Mouse (Mus musculus): ENCODE data around the gene Slc2a6. TPM values are rescaled to one million over a fixed set of nuclear protein-coding genes. Genes with fewer than 3 reads are reported as not detected.

The Slc2a6 gene
- polyA plus RNA-seq, 1 experiment from 2014 or later: 9.3 TPM

GRCm38 (mm10) chr2:26997993-26998392, 29.8 kb downstream of the Slc2a6 start:
- no peaks in the 10 kb centered on the region for H3K36me3 ChIP-seq
- no peak overlapping the region for H3K4me3 ChIP-seq
- WGBS: 93% methylated on average over 7 of the region's 7 CpGs

GRCm38 (mm10) chr2:26997498-26997897, 30.3 kb downstream of the Slc2a6 start:
- WGBS: 67% methylated on average over 1 of the region's 1 CpGs
- no peak overlapping the region for H3K4me2 ChIP-seq
- no peaks in the 10 kb centered on the region for H3K27me3 ChIP-seq
- no peak overlapping the region for H3K27ac ChIP-seq (replicated peaks)
- H3K4me3 ChIP-seq: no peak overlapping the region
- no peak overlapping the region for H3K9ac ChIP-seq
- H3K4me1 ChIP-seq (replicated peaks): no peaks in the 10 kb centered on the region
- no peaks in the 10 kb centered on the region for H3K36me3 ChIP-seq
- no peak for ATAC-seq (ENCODE audit: low read depth)
- H3K9me3 ChIP-seq: no peaks in the 10 kb centered on the region

More at GRCm38 (mm10) chr2:26997993-26998392, 29.8 kb downstream of the Slc2a6 start:
- Histone ChIP-seq H3K27me3 (no peaks in the 10 kb centered on the region), H3K4me1 (replicated peaks) (no peaks in the 10 kb centered on the region), H3K27ac (replicated peaks) (no peak overlapping the region), H3K9ac (no peak overlapping the region), H3K9me3 (no peaks in the 10 kb centered on the region), H3K4me2 (no peak overlapping the region)
- ATAC-seq (ENCODE audit: low read depth): no peak

- H3K27ac ChIP-seq (replicated peaks): no peak overlapping the region
- no peaks in the 10 kb centered on the region for H3K27me3 ChIP-seq
- no peak overlapping the region for H3K9ac ChIP-seq
- H3K4me2 ChIP-seq: no peak overlapping the region
- H3K4me3 ChIP-seq: no peak overlapping the region
- WGBS: 81% methylated on average over 3 of the region's 3 CpGs
- H3K9me3 ChIP-seq: no peaks in the 10 kb centered on the region
- no peaks in the 10 kb centered on the region for H3K36me3 ChIP-seq
- no peaks in the 10 kb centered on the region for H3K4me1 ChIP-seq (replicated peaks)
- no peak for ATAC-seq (ENCODE audit: low read depth)
Observed at GRCm38 (mm10) chr2:26993936-26994335, 33.9 kb downstream of the Slc2a6 start.

GRCm38 (mm10) chr2:26984640-26985039, 43.2 kb downstream of the Slc2a6 start:
- H3K4me3 ChIP-seq: no peak overlapping the region
- 86% methylated on average over 5 of the region's 5 CpGs for WGBS
- H3K27me3 ChIP-seq: no peaks in the 10 kb centered on the region
- no peak overlapping the region for H3K4me2 ChIP-seq
- no peaks in the 10 kb centered on the region for H3K36me3 ChIP-seq
- no peaks in the 10 kb centered on the region for H3K4me1 ChIP-seq (replicated peaks)
- H3K9ac ChIP-seq: no peak overlapping the region
- ATAC-seq (ENCODE audit: low read depth): no peak
- no peaks in the 10 kb centered on the region for H3K9me3 ChIP-seq
- no peak overlapping the region for H3K27ac ChIP-seq (replicated peaks)

- H3K4me1 ChIP-seq (replicated peaks): no peaks in the 10 kb centered on the region
Observed at GRCm38 (mm10) chr2:26984179-26984578, 43.6 kb downstream of the Slc2a6 start.

GRCm38 (mm10) chr2:26980361-26980760, 47.4 kb downstream of the Slc2a6 start:
- no peak overlapping the region for H3K27ac ChIP-seq (replicated peaks)
- 63% methylated on average over 1 of the region's 1 CpGs for WGBS
- ATAC-seq (ENCODE audit: low read depth): no peak

More at GRCm38 (mm10) chr2:26984179-26984578, 43.6 kb downstream of the Slc2a6 start:
- ATAC-seq (ENCODE audit: low read depth): no peak
- H3K27me3 ChIP-seq: no peaks in the 10 kb centered on the region
- no peak overlapping the region for H3K4me2 ChIP-seq
- no peak overlapping the region for H3K27ac ChIP-seq (replicated peaks)
- no peak overlapping the region for H3K4me3 ChIP-seq
- no peak overlapping the region for H3K9ac ChIP-seq
- no peaks in the 10 kb centered on the region for H3K9me3 ChIP-seq
- no peaks in the 10 kb centered on the region for H3K36me3 ChIP-seq
- WGBS: 74% methylated on average over 2 of the region's 2 CpGs

GRCm38 (mm10) chr2:26973960-26974359, 53.8 kb downstream of the Slc2a6 start:
- H3K27me3 ChIP-seq: no peaks in the 10 kb centered on the region
- no peak overlapping the region for H3K4me2 ChIP-seq
- no peaks in the 10 kb centered on the region for H3K9me3 ChIP-seq
- H3K9ac ChIP-seq: no peak overlapping the region
- H3K4me1 ChIP-seq (replicated peaks): no peaks in the 10 kb centered on the region
- no peak overlapping the region for H3K4me3 ChIP-seq
- H3K36me3 ChIP-seq: no peaks in the 10 kb centered on the region
- 66% methylated on average over 4 of the region's 4 CpGs for WGBS
- H3K27ac ChIP-seq (replicated peaks): no peak overlapping the region
- ATAC-seq (ENCODE audit: low read depth): no peak

More at GRCm38 (mm10) chr2:26980361-26980760, 47.4 kb downstream of the Slc2a6 start:
- Histone ChIP-seq H3K4me1 (replicated peaks) (no peaks in the 10 kb centered on the region), H3K9me3 (no peaks in the 10 kb centered on the region), H3K9ac (no peak overlapping the region), H3K36me3 (no peaks in the 10 kb centered on the region), H3K4me3 (no peak overlapping the region), H3K27me3 (no peaks in the 10 kb centered on the region), H3K4me2 (no peak overlapping the region)

GRCm38 (mm10) chr2:26973116-26973515, 54.7 kb downstream of the Slc2a6 start, which contains the start of gene Adamts13:
Adamts13 (plus strand) TSS chr2:26973416.
- H3K27me3 ChIP-seq: no peaks in the 10 kb centered on the region
- H3K27ac ChIP-seq (replicated peaks): no peak within 1 kb of the TSS
- H3K4me3 ChIP-seq: no peak within 1 kb of the TSS
- no peak for ATAC-seq (ENCODE audit: low read depth)
- WGBS: 65% methylated on average over 3 of the region's 3 CpGs
- no peak within 1 kb of the TSS for H3K9ac ChIP-seq
- H3K4me1 ChIP-seq (replicated peaks): no peaks in the 10 kb centered on the region
- H3K9me3 ChIP-seq: no peaks in the 10 kb centered on the region
- peak within 1 kb of the TSS; percentile 5; the same call in 1 of the 2 replicates for H3K4me2 ChIP-seq
- H3K36me3 ChIP-seq: no peaks in the 10 kb centered on the region

Other genes starting within 250 kb of the Slc2a6 start
- gene Abo, start 163.0 kb downstream of the Slc2a6 start, polyA plus RNA-seq (2015; fragmentation: Nextera tagmentation; extraction: Ambion mirVana): not detected in 2 replicates
- 27.6 and 29.0 TPM in 2 replicates for gene Surf6, start 125.1 kb downstream of the Slc2a6 start, polyA plus RNA-seq (2015; fragmentation: Nextera tagmentation; extraction: Ambion mirVana)
- 129 TPM in 2 replicates for gene Med22, start 117.3 kb downstream of the Slc2a6 start, polyA plus RNA-seq (2015; fragmentation: Nextera tagmentation; extraction: Ambion mirVana)
- 457 and 479 TPM in 2 replicates for gene Rpl7a, start 117.2 kb downstream of the Slc2a6 start, polyA plus RNA-seq (2015; fragmentation: Nextera tagmentation; extraction: Ambion mirVana)
- gene Surf2, start 111.6 kb downstream of the Slc2a6 start, polyA plus RNA-seq (2015; fragmentation: Nextera tagmentation; extraction: Ambion mirVana): 55.8 and 64.2 TPM in 2 replicates
- 78.8 and 86.4 TPM in 2 replicates for gene Surf1, start 111.5 kb downstream of the Slc2a6 start, polyA plus RNA-seq (2015; fragmentation: Nextera tagmentation; extraction: Ambion mirVana)
- 115 and 119 TPM in 2 replicates for gene Surf4, start 94.1 kb downstream of the Slc2a6 start, polyA plus RNA-seq (2015; fragmentation: Nextera tagmentation; extraction: Ambion mirVana)
- gene Stkld1, start 94.0 kb downstream of the Slc2a6 start, polyA plus RNA-seq (2015; fragmentation: Nextera tagmentation; extraction: Ambion mirVana): 0.11 and 0.61 TPM in 2 replicates
- gene Rexo4, start 63.6 kb downstream of the Slc2a6 start, polyA plus RNA-seq (2015; fragmentation: Nextera tagmentation; extraction: Ambion mirVana): 31.8 and 33.7 TPM in 2 replicates
- not detected in 2 replicates for gene Adamts13, start 54.6 kb downstream of the Slc2a6 start, polyA plus RNA-seq (2015; fragmentation: Nextera tagmentation; extraction: Ambion mirVana)
- 114 and 120 TPM in 2 replicates for gene Cacfd1, start 18.1 kb downstream of the Slc2a6 start, polyA plus RNA-seq (2015; fragmentation: Nextera tagmentation; extraction: Ambion mirVana)
- gene Mymk, start 44.2 kb upstream of the Slc2a6 start, polyA plus RNA-seq (2015; fragmentation: Nextera tagmentation; extraction: Ambion mirVana): 1.3 and 5.9 TPM in 2 replicates
- 9.1 and 9.2 TPM in 2 replicates for gene Adamtsl2, start 51.4 kb upstream of the Slc2a6 start, polyA plus RNA-seq (2015; fragmentation: Nextera tagmentation; extraction: Ambion mirVana)
- gene Fam163b, start 114.5 kb upstream of the Slc2a6 start, polyA plus RNA-seq (2015; fragmentation: Nextera tagmentation; extraction: Ambion mirVana): 3.0 TPM in 2 replicates
- gene Dbh, start 137.2 kb upstream of the Slc2a6 start, polyA plus RNA-seq (2015; fragmentation: Nextera tagmentation; extraction: Ambion mirVana): 0.41 and 0.67 TPM in 2 replicates
- gene Sardh, start 220.3 kb upstream of the Slc2a6 start, polyA plus RNA-seq (2015; fragmentation: Nextera tagmentation; extraction: Ambion mirVana): 5.0 and 6.3 TPM in 2 replicates